Mouse (Mus musculus): ENCODE results near the gene Tmem120b. TPM values are rescaled to one million over a fixed set of nuclear protein-coding genes. Genes with fewer than 3 reads are reported as not detected.

Gene Tmem120b
- total RNA-seq (2021) = 10 to 100 TPM; 25.0 to 28.6 TPM

DNA sequence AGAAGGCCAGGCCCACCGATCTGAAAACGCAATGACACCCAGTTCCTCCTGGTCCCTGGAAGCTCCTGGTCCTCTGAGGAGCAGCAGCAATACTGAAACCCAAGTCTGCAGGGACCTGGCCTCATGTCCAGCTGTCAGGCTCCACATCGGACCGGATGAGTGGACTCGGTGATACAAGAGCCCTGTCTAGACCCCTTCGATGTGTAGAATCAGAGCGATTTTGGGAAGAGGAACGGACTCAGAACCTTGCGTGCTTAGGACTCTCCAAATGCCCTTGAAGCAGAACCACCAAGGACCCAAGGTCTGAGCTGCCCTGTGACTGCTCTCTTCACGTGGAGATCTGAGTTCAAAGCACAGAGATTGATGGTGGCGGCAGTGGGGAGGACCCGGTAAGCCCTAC lies at the start of gene Tmem120b:
Gene Tmem120b, plus strand, starts transcription at position 301 of the 400 bp plus-strand sequence.
- no peak for DNase-seq
- intact Hi-C loops (cut with DNase I) = no loop called here

DNA sequence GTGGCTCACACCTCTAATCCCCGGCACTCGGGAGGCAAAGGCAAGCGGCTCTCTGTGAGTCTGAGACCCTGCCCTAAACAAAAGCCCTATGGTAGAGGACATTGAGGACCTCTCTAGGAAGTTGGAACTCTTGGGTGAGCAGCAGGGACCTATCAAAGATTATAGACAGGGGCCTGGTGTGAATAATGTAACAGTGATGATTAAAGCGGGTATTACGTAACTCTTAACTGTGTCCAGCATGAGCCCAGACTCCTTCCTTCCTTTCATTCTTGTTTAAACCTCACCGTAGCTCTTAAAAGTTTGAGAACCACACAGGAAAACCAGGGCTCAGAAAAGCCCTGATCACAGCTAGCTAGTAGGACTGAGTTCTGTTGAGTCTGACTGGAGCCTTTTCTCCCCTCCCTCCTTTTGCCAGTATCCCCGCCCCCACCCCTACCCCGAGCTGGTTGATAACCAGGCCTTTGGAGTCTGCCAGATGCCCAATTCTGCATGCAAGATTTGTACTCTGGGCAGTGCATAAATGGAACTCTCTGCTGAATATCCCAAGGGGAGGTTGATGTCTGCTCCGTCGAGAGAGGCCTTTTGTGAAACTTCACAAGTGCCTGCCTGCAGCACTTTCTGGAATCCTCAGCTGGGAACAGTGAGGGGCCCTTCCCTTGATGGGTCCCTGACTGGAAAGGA lies 48.7 kb upstream of the Tmem120b start:
- intact Hi-C loops (cut with DNase I) = no loop called here
- DNase-seq = peak; percentile 77

DNA sequence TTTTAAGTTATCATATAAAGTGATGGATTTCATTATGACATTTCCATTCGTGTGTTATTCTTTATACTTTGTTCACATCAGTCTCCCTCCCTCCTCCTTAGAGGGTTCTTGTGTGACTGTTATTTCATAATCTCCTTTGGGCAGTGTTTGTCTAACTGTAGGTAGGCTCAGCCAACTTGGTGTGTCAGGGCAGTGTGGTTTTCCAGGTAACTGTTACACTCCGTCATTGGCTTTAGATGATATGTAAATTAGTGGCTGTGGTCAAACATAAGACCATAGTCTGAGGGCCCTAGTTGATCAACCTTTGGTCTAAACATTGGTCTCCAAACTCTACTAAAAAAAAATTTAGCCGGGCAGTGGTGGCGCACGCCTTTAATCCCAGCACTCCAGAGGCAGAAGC lies 47.8 kb upstream of the Tmem120b start:
- no peak for DNase-seq
- intact Hi-C loops (cut with DNase I) = no loop called here

DNA sequence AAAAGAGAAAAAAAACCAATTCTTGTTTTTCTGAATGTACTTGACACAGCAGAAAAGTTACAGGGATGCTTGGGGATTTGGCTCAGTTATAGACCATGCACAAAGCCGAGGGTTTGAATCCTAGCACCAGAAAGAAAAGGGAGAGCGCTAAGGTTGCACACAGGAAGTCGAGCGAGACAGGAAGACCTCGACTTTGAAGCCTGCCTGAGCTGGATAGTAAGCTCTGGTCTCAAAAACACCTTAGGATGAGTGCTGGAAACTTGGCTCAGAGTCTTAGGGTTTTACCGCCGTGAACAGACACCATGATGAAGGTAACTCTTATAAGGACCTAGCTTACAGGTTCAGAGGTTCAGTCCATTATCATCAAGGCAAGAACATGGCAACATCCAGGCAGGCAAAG lies 46.8 kb upstream of the Tmem120b start:
- no peak for DNase-seq
- intact Hi-C loops (cut with DNase I) = no loop called here

DNA sequence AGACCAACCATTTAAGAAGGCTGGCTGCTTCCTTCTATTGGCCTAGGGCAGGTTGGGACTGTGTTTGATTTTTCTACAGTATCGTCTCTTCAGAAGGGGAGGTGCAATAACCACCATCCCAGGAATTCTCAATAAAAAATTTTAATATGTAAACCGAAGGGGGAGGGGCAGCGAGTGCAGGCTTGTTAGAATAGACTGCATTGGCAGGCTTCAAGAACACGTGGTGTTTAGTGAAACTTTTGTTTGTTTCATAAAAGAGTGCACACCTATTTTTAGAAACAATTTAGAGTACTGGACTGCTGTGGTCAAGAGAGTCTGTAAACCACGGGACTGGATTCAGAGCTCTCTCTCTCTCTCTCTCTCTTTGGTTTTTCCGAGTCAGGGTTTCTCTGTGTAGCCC lies 45.2 kb upstream of the Tmem120b start:
- no peak for DNase-seq
- intact Hi-C loops (cut with DNase I) = no loop called here

DNA sequence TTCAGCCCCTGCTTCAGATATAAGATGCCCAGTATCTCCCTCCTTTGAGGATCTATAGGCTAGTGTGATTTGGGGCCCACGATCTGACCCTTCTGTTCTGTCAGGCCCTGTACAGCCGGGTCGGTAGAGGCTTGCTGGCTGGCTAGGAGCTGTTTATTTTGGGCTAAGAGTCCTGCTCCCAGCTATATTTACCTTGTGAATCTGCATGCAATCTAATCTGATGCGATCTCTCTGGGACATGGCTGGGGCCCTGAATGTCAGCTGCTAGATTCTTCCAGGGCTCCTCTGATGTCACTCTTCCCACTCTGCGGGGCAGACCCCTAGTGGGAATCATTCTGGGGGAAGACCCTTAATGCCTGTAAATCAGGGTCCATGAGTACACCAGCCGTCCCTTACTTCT lies 43.9 kb upstream of the Tmem120b start:
- DNase-seq = no peak
- intact Hi-C loops (cut with DNase I) = no loop called here

DNA sequence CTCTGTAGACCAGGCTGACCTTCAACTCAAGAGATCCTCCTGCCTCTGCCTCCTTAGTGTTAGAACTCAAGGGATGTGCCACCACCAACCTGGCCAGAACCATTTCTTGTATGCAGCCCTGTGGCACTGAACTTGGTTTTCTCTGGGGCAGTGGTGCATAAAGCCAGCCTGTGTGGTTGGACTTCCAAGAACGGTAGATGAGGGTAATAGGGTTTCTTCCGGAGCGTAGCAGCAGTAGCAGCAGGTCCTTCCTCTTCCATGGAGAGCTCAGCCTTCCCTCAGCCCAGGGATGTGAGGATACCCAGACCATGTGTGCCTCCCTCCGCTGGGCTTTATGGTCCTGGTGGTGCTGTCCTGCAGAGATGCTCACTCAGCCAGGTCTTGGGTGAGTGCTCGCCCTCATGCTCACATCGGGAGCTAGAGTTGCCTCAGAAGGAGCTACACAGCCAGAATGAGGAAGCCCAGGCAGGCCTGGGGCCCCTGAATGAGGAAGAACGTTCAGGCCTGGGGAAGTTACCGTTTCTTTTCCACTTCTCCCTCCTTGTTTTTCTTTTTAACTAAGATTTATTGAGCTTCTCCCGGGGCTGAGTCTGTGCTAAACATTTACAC lies 43.1 kb upstream of the Tmem120b start:
- DNase-seq = no peak
- intact Hi-C loops (cut with DNase I) = no loop called here

DNA sequence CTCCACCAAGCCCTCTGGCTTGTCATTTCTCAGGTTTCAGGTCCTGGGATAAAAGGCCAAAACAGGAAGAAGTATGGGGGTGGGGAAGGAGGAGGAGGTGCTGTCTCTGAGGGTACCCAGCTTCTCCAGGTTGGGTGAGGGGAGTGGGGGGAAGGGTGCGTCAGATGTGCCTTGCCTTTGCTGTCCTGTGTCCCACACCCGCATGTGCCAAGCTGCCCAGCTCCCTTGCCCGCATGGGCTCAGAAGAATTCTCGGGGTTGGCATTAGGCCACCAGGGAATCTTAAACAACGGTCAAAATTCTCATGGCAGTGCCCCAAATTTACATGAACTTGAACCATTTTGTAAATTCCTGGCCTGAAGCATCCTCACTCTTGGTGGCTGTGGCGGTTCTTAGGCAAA lies 41.8 kb upstream of the Tmem120b start:
- DNase-seq = no peak
- intact Hi-C loops (cut with DNase I) = no loop called here

DNA sequence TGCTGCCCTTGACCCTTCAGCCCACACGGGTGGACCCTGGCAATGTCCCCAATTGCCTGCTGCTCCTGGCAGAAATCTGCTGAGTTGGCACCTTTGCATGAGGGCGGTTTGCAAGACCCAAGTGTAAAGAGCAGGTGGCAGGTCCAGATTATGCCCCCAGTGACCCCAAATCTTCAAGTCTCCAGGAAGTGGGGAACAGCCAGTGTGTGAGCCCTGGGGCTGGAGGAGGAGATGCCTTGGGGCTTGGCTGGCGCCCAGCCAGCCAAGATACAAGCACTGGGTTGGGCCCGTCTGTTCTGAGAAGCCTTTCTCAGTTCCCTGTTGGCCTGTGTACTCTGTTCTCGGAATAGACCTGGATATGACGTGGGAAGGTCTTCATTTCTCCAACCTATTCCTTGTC lies 40.8 kb upstream of the Tmem120b start:
- no peak for DNase-seq
- intact Hi-C loops (cut with DNase I) = no loop called here

DNA sequence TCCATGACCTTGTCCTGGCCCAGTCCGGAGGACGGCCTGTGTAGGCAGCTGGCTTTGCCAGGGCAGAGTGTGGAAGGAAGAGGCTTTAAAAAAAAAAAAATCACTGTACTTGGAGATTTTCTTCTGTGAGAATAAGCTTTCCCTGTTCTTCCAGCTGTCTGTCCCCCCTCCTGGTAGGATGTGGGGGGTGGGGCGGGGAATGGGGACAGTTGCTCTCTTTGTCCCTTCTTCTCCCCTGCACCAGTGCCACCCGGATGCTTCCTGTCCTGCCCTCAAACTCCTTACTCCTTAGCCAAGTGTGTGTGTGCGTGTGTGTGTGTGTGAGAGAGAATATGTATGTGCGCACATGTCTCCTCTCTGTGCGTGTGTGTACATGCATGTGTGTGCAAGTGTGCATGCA lies 38.5 kb upstream of the Tmem120b start:
- intact Hi-C loops (cut with DNase I) = no loop called here

DNA sequence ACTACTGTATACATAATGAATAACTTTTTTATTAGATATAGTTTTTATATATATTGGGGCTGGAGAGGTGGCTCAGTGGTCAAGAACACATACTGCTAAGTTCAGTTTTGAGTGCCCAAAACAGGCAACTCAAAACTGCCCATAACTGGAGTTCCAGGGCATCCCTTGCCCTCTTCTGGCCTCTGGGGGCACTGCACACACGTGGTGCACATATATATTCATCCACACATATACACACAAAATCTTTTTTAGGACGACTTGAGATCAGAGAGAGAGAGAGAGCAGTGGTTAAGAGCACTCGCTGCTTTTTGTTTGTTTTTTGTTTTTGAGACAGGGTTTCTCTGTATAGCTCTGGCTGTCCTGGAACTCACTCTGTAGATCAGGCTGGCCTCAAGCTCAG lies 36.9 kb upstream of the Tmem120b start:
- DNase-seq = no peak
- intact Hi-C loops (cut with DNase I) = no loop called here

More for the DNA sequence above, 38.5 kb upstream of the Tmem120b start:
- no peak for DNase-seq

DNA sequence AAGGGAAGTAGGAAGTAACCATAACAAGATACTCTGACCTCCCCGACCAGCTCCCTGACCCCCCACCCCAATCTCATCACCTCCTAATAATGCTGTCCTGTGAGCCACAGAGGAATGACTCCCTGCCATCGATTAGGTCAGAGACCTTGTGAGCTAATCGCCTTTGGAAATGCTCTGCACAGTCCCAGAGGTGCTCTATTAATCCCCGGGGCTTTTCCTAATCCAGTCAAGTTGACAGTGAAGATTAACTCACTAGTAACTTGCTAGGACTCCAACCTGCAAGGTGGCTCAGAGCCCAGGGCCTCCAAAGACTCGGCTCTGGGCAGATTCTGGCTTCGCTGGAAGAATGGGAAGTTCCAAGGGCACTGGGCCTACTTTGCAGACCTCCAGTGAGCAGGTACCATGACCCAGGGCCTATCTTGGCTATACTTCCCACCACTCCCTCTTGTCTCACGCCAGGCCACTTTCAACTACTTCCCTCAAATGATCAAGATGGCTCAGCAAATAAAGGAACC lies 34.5 kb upstream of the Tmem120b start:
- intact Hi-C loops (cut with DNase I) = no loop called here
- no peak for DNase-seq

DNA sequence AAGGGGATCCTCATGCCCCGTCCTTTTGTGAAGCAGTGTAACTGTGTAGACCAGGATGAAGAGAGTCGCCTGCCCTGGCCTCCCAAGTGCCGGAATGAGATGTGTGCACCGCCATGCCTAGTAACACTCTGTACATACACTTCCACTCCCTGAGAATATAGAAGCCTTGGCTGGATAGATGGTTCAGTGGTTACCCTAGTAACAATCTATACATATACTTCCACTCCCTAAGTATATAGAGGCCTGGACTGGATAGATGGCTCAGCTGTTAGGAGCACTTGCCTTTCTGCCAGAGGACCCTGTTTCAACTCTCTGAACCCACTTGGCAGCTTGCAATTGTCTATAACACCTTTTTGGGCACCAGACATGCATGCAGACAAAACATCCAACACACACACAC lies 33.1 kb upstream of the Tmem120b start:
- intact Hi-C loops (cut with DNase I) = no loop called here
- DNase-seq = no peak

DNA sequence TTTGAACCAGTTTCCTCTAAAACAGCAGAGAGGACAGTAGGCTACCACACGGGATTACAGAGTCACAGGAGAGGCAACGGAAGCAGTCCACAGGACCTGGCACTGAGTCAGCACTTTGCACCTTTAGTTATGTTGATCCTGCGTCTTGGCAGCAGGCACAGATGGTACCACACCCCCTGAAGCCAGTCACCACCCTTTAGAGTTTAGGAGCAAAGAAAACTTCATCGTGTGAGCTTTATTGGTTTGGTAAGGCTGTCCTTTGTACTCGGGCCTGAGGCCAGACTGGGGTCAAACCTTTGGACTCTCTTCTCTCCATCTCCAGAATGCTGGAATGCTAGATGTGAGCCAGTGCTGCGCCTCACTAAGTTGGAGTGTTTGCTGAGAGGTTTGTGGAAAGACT lies 32.7 kb upstream of the Tmem120b start:
- no peak for DNase-seq
- intact Hi-C loops (cut with DNase I) = no loop called here

DNA sequence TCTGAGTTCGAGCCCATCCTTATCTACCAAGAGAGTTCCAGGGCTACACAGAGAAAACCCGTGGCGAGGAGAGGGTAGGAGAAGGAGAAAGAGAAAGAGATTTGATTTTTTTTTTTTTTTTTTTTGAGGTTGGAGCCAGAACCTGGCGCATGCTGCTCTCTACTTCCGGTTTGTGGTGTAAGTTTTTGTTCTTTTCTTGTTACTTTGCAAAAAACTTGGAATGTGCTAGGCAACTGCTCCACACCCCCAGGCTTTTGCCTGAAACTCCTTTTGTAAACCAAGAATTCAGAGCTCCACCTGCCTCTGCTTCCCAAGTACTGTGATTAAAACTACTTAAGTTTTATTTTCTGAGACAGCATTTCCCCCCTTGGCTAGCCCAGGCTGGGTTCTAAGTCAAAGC lies 30.1 kb upstream of the Tmem120b start:
- intact Hi-C loops (cut with DNase I) = no loop called here
- DNase-seq = no peak

DNA sequence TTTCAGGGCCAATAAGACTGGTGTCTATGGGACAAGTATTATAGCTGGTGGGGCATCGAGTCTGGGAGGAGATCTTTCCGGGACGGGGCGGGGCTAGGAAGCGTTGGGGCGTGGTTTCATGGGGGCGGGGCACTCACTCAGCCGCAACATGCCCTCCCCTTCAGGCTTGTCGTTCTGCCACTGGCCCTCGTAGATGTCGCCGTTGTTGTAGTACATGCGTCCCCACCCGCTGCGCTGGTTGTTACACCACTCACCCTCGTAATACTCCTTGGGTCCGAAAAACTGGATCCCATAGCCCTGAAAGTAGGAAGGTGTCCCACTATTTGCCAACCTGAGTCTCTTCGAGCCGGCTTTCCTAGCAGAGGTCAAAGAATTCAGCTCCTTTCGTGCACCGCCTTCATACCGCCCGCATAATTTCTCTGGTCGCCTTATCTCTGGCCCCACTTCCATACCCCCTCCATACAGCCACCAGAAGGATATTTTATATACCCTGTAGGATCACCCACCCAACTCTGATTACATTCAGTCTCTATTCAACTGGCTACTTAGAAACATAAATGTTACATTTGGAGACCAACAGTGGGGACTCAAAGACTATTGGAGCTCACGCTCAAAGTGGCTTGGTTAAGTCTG lies 29.0 kb upstream of the Tmem120b start:
- DNase-seq = peak; percentile 48

DNA sequence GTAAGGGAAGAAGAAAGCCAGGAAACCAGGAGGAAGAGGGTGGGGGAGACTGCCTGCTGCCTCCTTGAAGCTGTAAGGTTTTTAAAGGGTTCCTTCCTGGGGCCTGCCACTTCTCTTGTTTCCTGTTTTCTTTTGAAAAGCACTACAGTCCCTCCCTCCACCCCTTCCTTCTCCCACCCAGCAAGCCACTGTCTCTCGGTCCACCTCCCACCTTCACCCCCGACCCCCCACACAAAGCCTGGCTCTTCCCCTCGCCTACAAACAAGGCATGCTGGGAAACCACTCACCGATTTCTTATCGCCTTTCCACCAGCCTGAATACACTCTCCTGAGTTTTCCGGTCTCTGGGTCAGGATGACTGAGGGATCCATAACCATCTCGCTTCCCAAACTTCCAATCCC lies 27.4 kb upstream of the Tmem120b start:
- DNase-seq = no peak
- intact Hi-C loops (cut with DNase I) = loop anchor here (10.0 kb wide), 1 partner anchor 66 kb away; no protein-coding TSS in a partner anchor

More for the DNA sequence above, 29.0 kb upstream of the Tmem120b start:
- intact Hi-C loops (cut with DNase I) = no loop called here

DNA sequence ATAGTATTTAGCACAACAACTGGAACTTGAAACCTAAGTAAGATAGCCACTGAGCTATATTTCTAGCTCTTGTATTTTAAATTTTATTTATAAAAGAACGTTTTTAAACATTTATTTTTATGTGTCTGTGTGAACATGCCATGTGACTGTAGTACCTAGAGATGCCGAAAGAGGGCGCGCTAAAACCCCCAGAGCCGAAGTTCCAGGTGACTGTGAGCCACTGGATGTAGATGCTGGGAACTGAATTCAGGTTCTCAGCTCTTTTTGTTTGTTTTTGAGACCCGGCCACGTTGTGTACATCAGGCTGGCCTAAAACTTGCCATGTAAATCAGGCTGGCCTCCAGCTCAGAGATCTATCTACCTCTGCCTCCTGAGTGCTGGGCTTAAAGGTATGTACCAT lies 24.4 kb upstream of the Tmem120b start:
- intact Hi-C loops (cut with DNase I) = loop anchor here (10.0 kb wide), 1 partner anchor 69 kb away; no protein-coding TSS in a partner anchor
- DNase-seq = peak; percentile 22

DNA sequence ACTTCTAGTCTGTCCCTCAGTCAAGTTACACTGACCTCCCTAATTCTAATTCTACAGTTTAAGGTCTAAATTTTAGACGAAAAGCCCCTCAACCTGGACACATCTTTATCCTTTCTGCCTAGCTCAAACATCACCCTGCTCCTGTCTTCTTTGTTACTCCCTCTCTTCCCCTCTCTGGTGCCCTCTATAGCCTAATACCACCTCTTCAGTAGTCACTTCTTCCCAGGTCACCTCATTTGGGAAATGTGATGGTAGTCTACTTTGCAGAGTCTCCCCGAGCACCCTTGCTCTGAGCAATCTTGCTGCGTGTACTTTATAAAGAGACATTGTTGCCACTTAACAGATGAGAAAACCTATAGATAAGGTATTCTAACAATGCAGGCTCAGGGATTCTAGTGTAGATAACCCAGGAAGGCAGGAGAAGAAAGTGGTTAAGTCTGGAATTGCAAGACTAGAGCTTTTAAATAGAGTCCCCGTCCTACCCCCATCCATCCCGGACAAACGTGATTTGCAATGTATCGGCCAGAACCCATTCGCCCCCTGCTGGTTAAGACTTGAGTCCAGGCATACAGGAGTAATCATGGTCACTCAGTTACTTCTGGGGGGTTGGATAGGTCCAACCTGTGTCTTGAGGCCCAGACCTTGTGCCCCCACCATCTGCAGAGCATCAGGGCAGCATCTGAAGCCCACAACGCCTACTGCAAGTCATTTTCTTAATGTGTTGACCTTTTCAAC lies 22.5 kb upstream of the Tmem120b start:
- peak; percentile 66 for DNase-seq
- intact Hi-C loops (cut with DNase I) = loop anchor here (10.0 kb wide), 1 partner anchor 71 kb away; no protein-coding TSS in a partner anchor

DNA sequence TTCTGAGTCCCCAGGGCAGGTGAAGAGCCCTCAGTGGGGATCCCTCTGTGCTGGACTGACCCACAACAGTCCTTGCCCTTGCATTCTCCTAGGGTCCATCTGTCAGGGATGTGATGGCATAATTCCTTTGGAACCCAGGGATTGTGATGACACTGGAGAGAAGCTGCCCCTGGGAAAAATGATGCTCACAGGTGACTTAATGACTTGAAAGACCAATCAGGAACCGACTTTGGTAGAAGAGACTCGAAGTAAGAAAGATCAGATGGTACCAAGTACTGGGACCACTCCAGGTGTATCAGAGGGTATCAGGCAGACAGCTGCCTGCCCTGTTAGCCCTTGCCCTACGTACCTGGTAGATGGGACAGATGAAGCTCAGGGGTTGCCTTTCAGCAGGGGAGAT lies 21.3 kb upstream of the Tmem120b start, which contains the start of gene Morn3:
Gene Morn3, minus strand, starts transcription at position 101 of the 400 bp plus-strand sequence.
- no peak for DNase-seq
- intact Hi-C loops (cut with DNase I) = loop anchor here (10.0 kb wide), 1 partner anchor 72 kb away; no protein-coding TSS in a partner anchor

DNA sequence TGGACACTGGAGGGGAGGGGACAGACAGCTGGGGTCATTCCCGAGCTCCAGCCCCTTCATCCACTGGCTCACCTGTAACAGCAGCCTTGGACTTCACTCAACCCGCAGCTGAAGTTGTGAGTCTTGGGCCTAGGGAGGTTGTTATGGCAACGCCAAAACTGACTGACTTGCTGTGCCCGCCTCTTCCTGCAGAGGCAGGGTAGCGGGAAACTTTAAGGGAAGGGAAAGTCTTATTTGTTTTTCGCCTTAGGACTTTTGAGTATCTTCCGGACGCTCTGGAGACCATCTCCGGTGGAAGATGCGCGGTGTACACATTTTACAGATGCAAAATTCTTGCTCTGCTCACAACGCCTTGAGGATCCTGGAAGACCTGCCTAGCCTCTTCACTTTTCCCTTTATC lies 18.9 kb upstream of the Tmem120b start:
- peak; percentile 26 for DNase-seq
- intact Hi-C loops (cut with DNase I) = loop anchor here (10.0 kb wide), 1 partner anchor 74 kb away; no protein-coding TSS in a partner anchor
